Mouse (Mus musculus) CH12.LX (cell line): Measurements from ENCODE around the gene Adamts3.

ENCODE experiments used
- CHD1 ChIP-seq: IDR thresholded peaks from 2 replicates; pipeline ENCODE4 v1.6.1; 2012; ENCODE audit warnings: low read depth, low read length, improper control_type of control experiment, inconsistent platforms
- CTCF ChIP-seq, 2 experiments: IDR thresholded peaks in 1 of 2; conservative IDR thresholded peaks in 1 of 2; 2 replicates each; pipeline ENCODE4 v1.5.1; 2011 to 2012; ENCODE audit warnings: low read depth in 2 of 2, low read length in 2 of 2, improper control_type of control experiment in 1 of 2, inconsistent platforms in 1 of 2, mild to moderate bottlenecking in 1 of 2, moderate library complexity in 1 of 2
- ELF1 ChIP-seq: IDR thresholded peaks from 2 replicates; pipeline ENCODE4 v1.6.1; 2014; ENCODE audit warnings: low read depth, mild to moderate bottlenecking, inconsistent platforms, low read length, improper control_type of control experiment
- HCFC1 ChIP-seq: IDR thresholded peaks from 2 replicates; pipeline ENCODE4 v1.6.1; 2012; ENCODE audit warnings: low read depth, mild to moderate bottlenecking, inconsistent platforms, low read length, improper control_type of control experiment
- JUND ChIP-seq: conservative IDR thresholded peaks from 2 replicates; pipeline ENCODE4 v1.6.1; 2011; ENCODE audit warnings: low read depth, low read length, improper control_type of control experiment
- NRF1 ChIP-seq: IDR thresholded peaks from 2 replicates; pipeline ENCODE4 v1.6.1; 2014; ENCODE audit warnings: low read depth, mild to moderate bottlenecking, inconsistent platforms, low read length, improper control_type of control experiment, moderate library complexity
- POLR2A ChIP-seq: IDR thresholded peaks from 2 replicates; pipeline ENCODE4 v1.6.1; 2011; ENCODE audit warnings: low read depth, mild to moderate bottlenecking, improper control_type of control experiment, low read length
- POLR2AphosphoS2 ChIP-seq: IDR thresholded peaks from 2 replicates; pipeline ENCODE4 v1.6.1; 2011; ENCODE audit warnings: low read depth, low read length, improper control_type of control experiment
- SIN3A ChIP-seq: IDR thresholded peaks from 2 replicates; pipeline ENCODE4 v1.6.1; 2012; ENCODE audit warnings: low read length, improper control_type of control experiment, inconsistent platforms
- TCF12 ChIP-seq: IDR thresholded peaks from 2 replicates; pipeline ENCODE4 v1.6.1; 2014; ENCODE audit warnings: low read depth, mild to moderate bottlenecking, inconsistent platforms, low read length, improper control_type of control experiment
- ZKSCAN1 ChIP-seq: IDR thresholded peaks from 2 replicates; pipeline ENCODE4 v1.6.1; 2012; ENCODE audit warnings: low read depth, inconsistent platforms, low read length, improper control_type of control experiment, borderline replicate concordance

DNA sequence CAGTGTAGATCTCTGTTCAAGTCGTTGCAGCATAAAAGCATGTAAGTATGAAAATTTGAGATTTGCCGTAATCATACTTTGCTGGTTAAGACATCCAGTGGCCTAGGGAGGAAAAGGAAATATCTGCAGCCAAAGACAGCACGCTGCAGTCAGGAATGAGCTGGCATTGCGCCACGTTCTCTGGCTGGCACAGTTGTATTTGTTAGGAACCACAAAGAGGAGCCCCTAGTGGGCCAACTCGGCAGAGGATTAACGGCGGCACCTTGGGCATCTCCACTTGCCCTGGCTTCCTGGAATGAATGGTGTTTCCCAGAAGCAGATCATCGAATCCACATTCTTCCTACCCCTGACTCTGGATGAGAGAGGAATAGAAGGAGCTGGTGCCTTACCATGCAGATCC, 14.4 kb upstream of the Adamts3 start:
- no peak for TF ChIP-seq SIN3A
- TF ChIP-seq CTCF (conservative IDR thresholded peaks at IDR 0.05 in 1 of 2, IDR thresholded peaks at IDR 0.05 in 1 of 2; ENCODE audit: low read depth in 2 of 2, low read length in 2 of 2): no peak
- no peak for TF ChIP-seq POLR2A
- no peak for TF ChIP-seq CHD1
- no peak for TF ChIP-seq NRF1
- no peak for TF ChIP-seq ELF1
- TF ChIP-seq JUND: no peak
- no peak for TF ChIP-seq TCF12
- no peak for TF ChIP-seq POLR2AphosphoS2
- TF ChIP-seq ZKSCAN1: no peak
- no peak for TF ChIP-seq HCFC1
